Mouse (Mus musculus) cortical plate, adult 2 months (tissue): ENCODE data around the gene Krtap3-1.

Source experiments
- CTCF ChIP-seq: fragments of 200-500 bp; IDR thresholded peaks from 2 replicates; pipeline ENCODE4 v1.5.1; 2011; ENCODE audit warnings: mild to moderate bottlenecking, control low read depth, low read length; ENCODE audit not compliant: insufficient read depth; ENCODE audit errors: extremely low read depth
- POLR2A ChIP-seq: fragments of 200-500 bp; IDR thresholded peaks from 2 replicates; pipeline ENCODE4 v1.6.1; 2011; ENCODE audit warnings: mild to moderate bottlenecking, low read length, control low read depth; ENCODE audit not compliant: insufficient read depth; ENCODE audit errors: extremely low read depth

DNA sequence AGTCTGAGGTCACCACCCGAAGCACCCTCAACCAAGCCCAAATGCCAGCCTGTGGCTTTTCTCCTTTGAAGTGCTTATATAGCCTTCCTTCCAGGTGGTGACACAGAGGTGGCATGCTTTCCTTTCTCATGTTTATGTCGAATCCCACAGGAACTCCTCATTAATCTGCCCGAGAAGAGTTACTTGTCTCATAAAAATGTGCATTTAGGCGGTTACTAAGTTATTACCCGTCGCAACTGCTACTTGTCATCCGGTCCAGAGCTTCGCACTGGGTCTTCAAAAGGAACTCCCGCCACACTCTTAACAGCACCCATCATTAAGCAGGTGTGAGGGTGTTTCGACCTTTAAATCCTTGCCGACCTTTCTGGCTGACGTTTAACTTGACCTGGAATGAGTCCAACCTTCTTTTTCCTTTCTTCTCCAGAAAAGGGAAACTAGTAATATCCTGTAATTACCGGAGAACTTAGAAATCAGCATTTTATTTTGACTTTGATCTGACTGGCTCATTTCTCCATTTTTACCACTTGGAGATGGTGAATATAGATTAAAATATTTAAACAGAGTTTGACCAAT is 45.1 kb downstream of the Krtap3-1 start, which contains the start of gene Krt39:
- TF ChIP-seq CTCF = no peak
- no peak for TF ChIP-seq POLR2A
